Mouse (Mus musculus): ENCODE data around the gene Map1b. TPM values are rescaled to one million over a fixed set of nuclear protein-coding genes. Genes with fewer than 3 reads are reported as not detected.

Gene Map1b
- 100 to 1,000 TPM; 630 to 695 TPM for total RNA-seq (2021)
- long read RNA-seq, experiment 1, partial matches to known transcripts: 8 of 46 reads
- long read RNA-seq, experiment 1, other reads (novel, unspliced or antisense): 38 of 46 reads
- long read RNA-seq, experiment 2, full-length matches to known transcripts: 2 of 31 reads
- long read RNA-seq, experiment 2, partial matches to known transcripts: 10 of 31 reads
- long read RNA-seq, experiment 2, other reads (novel, unspliced or antisense): 19 of 31 reads

GRCm38 (mm10) chr13:99516448-99516881, at the start of gene Map1b:
Gene Map1b, minus strand, starts transcription at chr13:99516540.
- no peak for TF ChIP-seq CTCF (IDR thresholded peaks at IDR 0.05)
- peak within 1 kb of the TSS; percentile 95 for H3K4me3 ChIP-seq
- DNase-seq (ENCODE audit: extremely low spot score in 1 of 2, low spot score in 2 of 2): peak; percentile 84 to 85
- H3K27ac ChIP-seq: peak within 1 kb of the TSS; percentile 95
- intact Hi-C loops (cut with DNase I): loop anchor here (2.0 to 5.0 kb wide), 2 partner anchors 76 to 246 kb away; no protein-coding TSS in a partner anchor

GRCm38 (mm10) chr13:99564346-99564745, 48.0 kb upstream of the Map1b start:
- Histone ChIP-seq H3K27ac (no peak overlapping the region), H3K4me3 (no peak overlapping the region)
- TF ChIP-seq CTCF (IDR thresholded peaks at IDR 0.05): no peak
- intact Hi-C loops (cut with DNase I): no loop called here
- no peak for DNase-seq (ENCODE audit: extremely low spot score in 1 of 2, low spot score in 2 of 2)

- TF ChIP-seq CTCF (IDR thresholded peaks at IDR 0.05): no peak
- Histone ChIP-seq H3K4me3 (no peak overlapping the region), H3K27ac (no peak overlapping the region)
- intact Hi-C loops (cut with DNase I): no loop called here
- no peak for DNase-seq (ENCODE audit: extremely low spot score in 1 of 2, low spot score in 2 of 2)
These were observed 46.7 kb upstream of the Map1b start for GRCm38 (mm10) chr13:99563021-99563420.

GRCm38 (mm10) chr13:99561843-99562550, 45.7 kb upstream of the Map1b start:
- DNase-seq (ENCODE audit: extremely low spot score in 1 of 2, low spot score in 2 of 2): no peak
- no peak overlapping the region for H3K4me3 ChIP-seq
- intact Hi-C loops (cut with DNase I): no loop called here
- TF ChIP-seq CTCF (IDR thresholded peaks at IDR 0.05): no peak
- H3K27ac ChIP-seq: no peak overlapping the region

GRCm38 (mm10) chr13:99560674-99561639, 44.6 kb upstream of the Map1b start:
- no peak overlapping the region for H3K4me3 ChIP-seq
- intact Hi-C loops (cut with DNase I): no loop called here
- DNase-seq (ENCODE audit: extremely low spot score in 1 of 2, low spot score in 2 of 2): no peak
- H3K27ac ChIP-seq: no peak overlapping the region
- TF ChIP-seq CTCF (IDR thresholded peaks at IDR 0.05): no peak

DNA sequence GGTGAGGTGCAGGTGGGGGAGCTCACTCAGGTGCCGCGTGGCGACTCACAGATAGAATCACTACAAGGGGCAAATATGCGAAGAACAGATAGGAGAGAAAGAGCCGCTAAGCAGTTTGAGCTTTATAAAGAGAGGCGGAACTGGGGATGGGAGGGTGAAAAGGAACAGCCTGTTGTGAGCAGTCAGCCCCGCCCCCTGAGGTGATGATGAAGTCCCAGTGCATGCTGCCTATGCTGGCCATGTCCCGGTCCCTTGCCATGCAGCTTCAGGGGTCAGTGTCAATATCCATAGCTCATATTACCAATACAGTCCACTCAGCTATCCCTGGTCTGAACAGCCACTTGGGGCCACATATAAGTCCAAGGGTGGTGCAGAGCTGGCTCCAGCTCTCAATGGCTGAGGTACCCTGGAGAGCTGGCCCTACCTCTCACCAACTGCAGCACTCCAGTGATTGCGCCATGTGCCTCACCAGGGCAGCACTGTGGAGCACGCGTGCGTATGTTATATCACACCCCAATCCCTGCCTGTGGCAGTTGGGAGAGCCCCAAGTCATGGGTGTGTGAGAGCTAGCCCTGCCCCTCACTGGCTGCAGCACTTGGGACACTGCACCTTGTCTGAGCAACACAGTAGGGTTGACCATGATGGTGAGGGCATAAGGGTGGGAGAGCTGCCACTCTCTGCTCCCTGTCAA, 42.0 kb upstream of the Map1b start:
- intact Hi-C loops (cut with DNase I): no loop called here
- no peak overlapping the region for H3K4me3 ChIP-seq
- H3K27ac ChIP-seq: no peak overlapping the region
- DNase-seq (ENCODE audit: extremely low spot score in 1 of 2, low spot score in 2 of 2): no peak
- TF ChIP-seq CTCF (IDR thresholded peaks at IDR 0.05): no peak

GRCm38 (mm10) chr13:99557813-99558212, 41.5 kb upstream of the Map1b start:
- Histone ChIP-seq H3K27ac (no peak overlapping the region), H3K4me3 (no peak overlapping the region)
- no peak for TF ChIP-seq CTCF (IDR thresholded peaks at IDR 0.05)
- intact Hi-C loops (cut with DNase I): no loop called here
- DNase-seq (ENCODE audit: extremely low spot score in 1 of 2, low spot score in 2 of 2): no peak

- no peak for DNase-seq (ENCODE audit: extremely low spot score in 1 of 2, low spot score in 2 of 2)
- no peak for TF ChIP-seq CTCF (IDR thresholded peaks at IDR 0.05)
- Histone ChIP-seq H3K27ac (no peak overlapping the region), H3K4me3 (no peak overlapping the region)
- intact Hi-C loops (cut with DNase I): no loop called here
These were observed 41.0 kb upstream of the Map1b start for GRCm38 (mm10) chr13:99557331-99557730.

DNA sequence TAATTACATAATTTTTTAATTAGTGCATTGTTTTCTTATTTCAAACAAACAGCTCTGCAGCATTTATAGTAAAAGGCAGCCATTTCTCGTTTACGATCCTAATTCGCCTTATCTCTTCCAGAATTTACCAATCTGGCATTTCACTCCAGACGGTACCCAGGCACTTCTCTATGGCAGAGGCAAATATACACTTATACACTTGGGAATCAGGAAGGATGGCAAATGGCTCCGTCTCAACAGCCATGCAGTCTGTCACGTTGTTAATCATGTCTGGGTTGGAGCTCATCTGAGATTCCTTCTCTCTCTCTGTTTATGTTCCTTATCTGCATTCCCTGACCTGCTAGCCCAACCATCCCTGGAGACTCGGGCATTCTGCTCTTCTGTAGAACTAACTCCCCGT, 38.6 kb upstream of the Map1b start:
- no peak for TF ChIP-seq CTCF (IDR thresholded peaks at IDR 0.05)
- DNase-seq (ENCODE audit: extremely low spot score in 1 of 2, low spot score in 2 of 2): no peak
- Histone ChIP-seq H3K27ac (no peak overlapping the region), H3K4me3 (no peak overlapping the region)
- intact Hi-C loops (cut with DNase I): no loop called here

- no peak for DNase-seq (ENCODE audit: extremely low spot score in 1 of 2, low spot score in 2 of 2)
- Histone ChIP-seq H3K27ac (no peak overlapping the region), H3K4me3 (no peak overlapping the region)
- intact Hi-C loops (cut with DNase I): no loop called here
- TF ChIP-seq CTCF (IDR thresholded peaks at IDR 0.05): no peak
These were observed 38.1 kb upstream of the Map1b start for GRCm38 (mm10) chr13:99554466-99554865.

DNA sequence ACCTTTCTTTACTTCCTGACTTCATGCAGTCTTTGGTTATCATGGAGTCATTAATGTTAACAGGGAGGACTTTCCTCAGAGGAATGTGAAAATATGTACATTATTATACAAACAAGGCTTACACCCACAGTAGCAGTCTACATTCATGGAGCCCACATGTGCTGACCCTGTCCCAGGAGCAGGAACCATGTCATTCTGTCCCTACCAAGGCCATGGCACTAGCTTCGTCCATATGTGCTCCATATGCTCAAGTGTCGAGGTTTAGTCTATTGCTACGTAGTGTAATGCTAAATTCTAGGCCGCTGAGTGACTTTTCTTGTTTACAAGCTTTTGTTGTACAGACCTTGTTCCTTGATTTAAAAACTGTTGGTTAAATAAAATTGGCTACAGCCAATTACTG, 36.0 kb upstream of the Map1b start:
- no peak for TF ChIP-seq CTCF (IDR thresholded peaks at IDR 0.05)
- no peak for DNase-seq (ENCODE audit: extremely low spot score in 1 of 2, low spot score in 2 of 2)
- intact Hi-C loops (cut with DNase I): no loop called here
- no peak overlapping the region for H3K27ac ChIP-seq
- no peak overlapping the region for H3K4me3 ChIP-seq
